Mouse (Mus musculus) forebrain, embryonic 12.5 days (tissue): Measurements from ENCODE around the gene Lamp1. TPM values are rescaled to one million over a fixed set of nuclear protein-coding genes. Genes with fewer than 3 reads are reported as not detected.

ENCODE experiments used
- ATAC-seq: fragments of 200-750 bp; cut with Nextera tagmentation; 2 replicates; pipeline ENCODE4 v1.8.0; 2017; ENCODE audit warnings: moderate TSS enrichment; ENCODE audit not compliant: low FRiP score
- H3K27ac ChIP-seq: fragments of 300-500 bp; sonication (generic); 2 replicates; pipeline ENCODE4 v1.5.1; 2016; ENCODE audit warnings: mild to moderate bottlenecking
- H3K27me3 ChIP-seq: fragments of 300-500 bp; sonication (generic); 2 replicates; pipeline ENCODE4 v1.6.1; 2016; ENCODE audit warnings: mild to moderate bottlenecking
- H3K36me3 ChIP-seq: fragments of 300-500 bp; sonication (generic); replicated peaks from 2 replicates; pipeline ENCODE4 v1.6.1; 2016; ENCODE audit warnings: mild to moderate bottlenecking
- H3K4me1 ChIP-seq: fragments of 300-500 bp; sonication (generic); 2 replicates; pipeline ENCODE4 v1.6.1; 2016
- H3K4me2 ChIP-seq: fragments of 300-500 bp; sonication (generic); 2 replicates; pipeline ENCODE4 v1.6.1; 2016; ENCODE audit warnings: mild to moderate bottlenecking, moderate library complexity
- H3K4me3 ChIP-seq: fragments of 300-500 bp; sonication (generic); replicated peaks from 2 replicates; pipeline ENCODE4 v1.5.1; 2016; ENCODE audit warnings: mild to moderate bottlenecking
- H3K9ac ChIP-seq: fragments of 300-500 bp; sonication (generic); 2 replicates; pipeline ENCODE4 v1.6.1; 2016; ENCODE audit warnings: mild to moderate bottlenecking
- H3K9me3 ChIP-seq: fragments of 300-500 bp; sonication (generic); 2 replicates; pipeline ENCODE4 v1.6.1; 2016
- WGBS: fragments of 180-500 bp; shearing (Covaris S2); methylation state at CpG from one replicate; pipeline ENCODE4 v1.1.7; 2016; 5-methylcytosine and 5-hydroxymethylcytosine counted together
- polyA plus RNA-seq: library from polyadenylated mRNA; unstranded; fragments of >200 nt; fragmentation: Nextera tagmentation; extraction: Ambion mirVana; gene quantifications from 2 replicates; pipeline ENCODE4 v1.2.1, GENCODE M21; 2016

Lamp1 gene
- polyA plus RNA-seq, 1 experiment from 2014 or later = 213 TPM

DNA sequence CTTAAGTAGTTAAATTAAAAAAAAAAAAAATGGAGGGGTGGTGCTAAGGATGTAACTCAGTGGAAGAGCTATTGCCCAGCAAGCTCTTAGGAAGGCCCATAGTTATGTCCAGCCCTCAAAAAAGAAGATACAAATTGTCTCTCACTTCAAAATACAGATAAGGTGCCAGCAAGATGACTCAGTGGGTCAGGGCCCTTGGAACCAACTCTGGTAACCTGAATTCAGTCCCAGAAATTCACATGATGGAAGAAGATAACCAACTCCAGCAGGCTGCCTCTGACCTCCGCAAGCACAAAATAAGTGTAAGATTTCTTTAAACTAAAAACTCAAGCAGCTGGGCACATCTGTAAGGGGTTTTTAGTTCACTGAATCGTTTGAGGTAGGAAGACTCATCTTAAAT is 10.5 kb upstream of the Lamp1 start:
- Histone ChIP-seq H3K4me1 (no peaks in the 10 kb centered on the region), H3K4me2 (no peak overlapping the region), H3K9ac (no peak overlapping the region), H3K27ac (no peak overlapping the region), H3K4me3 (no peak overlapping the region), H3K9me3 (no peaks in the 10 kb centered on the region), H3K27me3 (no peaks in the 10 kb centered on the region), H3K36me3 (peaks cover 54% of the 10 kb centered on the region)
- 90% methylated on average over 2 of the region's 2 CpGs for WGBS
- no peak for ATAC-seq

DNA sequence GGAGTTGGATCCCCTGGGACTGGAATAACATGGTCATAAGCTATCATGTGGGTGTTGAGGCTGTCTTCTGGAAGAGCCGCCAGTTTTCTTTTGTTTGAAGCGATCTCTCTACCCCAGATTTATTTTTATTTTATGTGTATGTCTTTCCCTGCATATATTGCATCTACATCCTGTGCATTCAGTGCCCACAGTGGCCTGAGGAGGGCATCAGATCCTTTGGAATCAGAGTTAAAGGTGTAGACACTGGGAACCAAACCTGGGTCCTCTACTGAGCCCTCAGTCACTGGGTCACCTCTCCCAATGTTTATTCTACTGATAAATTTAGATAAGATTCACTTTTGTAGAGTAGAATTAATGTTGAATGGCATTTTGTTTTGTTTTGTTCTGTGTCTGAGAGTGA is 9.7 kb upstream of the Lamp1 start:
- ATAC-seq = no peak
- peaks cover 50% of the 10 kb centered on the region for H3K36me3 ChIP-seq
- no peak overlapping the region for H3K4me3 ChIP-seq
- no peak overlapping the region for H3K4me2 ChIP-seq
- no peak overlapping the region for H3K9ac ChIP-seq
- WGBS = 96% methylated on average over 2 of the region's 2 CpGs
- no peaks in the 10 kb centered on the region for H3K9me3 ChIP-seq
- H3K27me3 ChIP-seq = no peaks in the 10 kb centered on the region
- H3K27ac ChIP-seq = no peak overlapping the region
- no peaks in the 10 kb centered on the region for H3K4me1 ChIP-seq

DNA sequence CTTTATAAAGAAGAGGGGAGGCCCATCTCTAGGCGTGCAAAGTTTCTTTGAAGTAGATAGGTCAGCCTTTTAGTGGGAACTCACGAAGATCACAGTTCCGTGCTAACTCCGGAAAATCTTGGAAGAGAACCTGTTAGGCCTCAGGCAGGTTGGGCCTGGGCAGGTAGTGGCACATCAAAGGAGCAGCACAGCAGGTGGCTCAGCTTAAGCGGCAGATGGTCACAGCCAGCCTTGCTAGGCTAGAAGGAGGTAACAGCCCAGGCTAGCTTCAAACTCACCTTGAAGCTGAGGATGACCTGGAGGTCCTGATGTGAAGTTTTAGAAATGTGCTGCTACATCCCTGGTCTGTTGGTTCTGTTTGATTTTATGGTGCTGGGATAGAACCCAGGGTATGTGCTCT is 9.1 kb upstream of the Lamp1 start:
- H3K4me1 ChIP-seq = no peaks in the 10 kb centered on the region
- no peak for ATAC-seq
- WGBS = 64% methylated on average over 5 of the region's 5 CpGs
- no peak overlapping the region for H3K4me2 ChIP-seq
- H3K27me3 ChIP-seq = no peaks in the 10 kb centered on the region
- H3K36me3 ChIP-seq = peaks cover 44% of the 10 kb centered on the region
- H3K9me3 ChIP-seq = no peaks in the 10 kb centered on the region
- H3K9ac ChIP-seq = no peak overlapping the region
- no peak overlapping the region for H3K4me3 ChIP-seq
- H3K27ac ChIP-seq = no peak overlapping the region

DNA sequence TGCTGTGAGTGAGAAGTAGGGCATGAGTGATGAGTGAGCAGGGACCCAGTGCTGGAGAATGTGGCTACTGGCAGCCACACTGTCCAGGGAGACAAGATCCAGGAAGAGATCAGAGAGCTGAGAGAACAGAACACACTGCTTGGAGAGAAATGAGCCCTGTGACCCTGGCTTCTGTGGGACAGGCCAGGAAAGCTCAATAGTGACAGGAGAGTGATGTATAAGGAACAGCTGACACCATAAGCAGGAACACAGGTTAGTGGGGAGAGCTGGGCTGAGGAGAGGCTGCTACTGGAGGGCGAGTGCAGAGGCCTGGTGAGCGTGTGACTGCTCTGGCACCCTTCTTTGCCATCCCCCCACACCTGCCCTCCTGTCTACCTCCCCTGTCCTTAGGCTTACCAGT is 8.0 kb upstream of the Lamp1 start:
- Histone ChIP-seq H3K27me3 (no peaks in the 10 kb centered on the region), H3K4me2 (no peak overlapping the region), H3K36me3 (peaks cover 33% of the 10 kb centered on the region), H3K9me3 (no peaks in the 10 kb centered on the region), H3K4me1 (no peaks in the 10 kb centered on the region), H3K4me3 (no peak overlapping the region), H3K27ac (no peak overlapping the region), H3K9ac (no peak overlapping the region)
- ATAC-seq = no peak
- 68% methylated on average over 2 of the region's 2 CpGs for WGBS

DNA sequence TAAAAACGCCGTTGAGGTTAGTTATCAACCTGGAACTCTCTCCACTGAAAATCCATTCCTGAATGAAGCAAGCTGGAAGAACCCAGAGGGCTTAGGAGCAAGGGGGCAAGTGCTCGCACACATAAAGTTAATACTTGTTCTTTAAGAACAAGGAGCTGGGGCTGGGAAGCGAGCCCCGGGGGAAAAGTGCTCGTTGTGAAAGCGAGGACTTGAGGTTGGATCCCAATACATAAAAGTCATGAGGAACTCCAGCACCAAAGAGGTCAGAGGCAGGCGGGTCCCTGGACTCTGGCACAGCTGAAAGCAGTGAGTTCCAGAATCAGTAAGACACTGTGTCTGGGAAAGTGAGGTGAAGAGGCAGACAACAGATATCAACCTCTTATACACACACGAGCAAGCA is 4.9 kb upstream of the Lamp1 start:
- no peak for ATAC-seq
- Histone ChIP-seq H3K9ac (no peak overlapping the region), H3K4me3 (no peak overlapping the region)

DNA sequence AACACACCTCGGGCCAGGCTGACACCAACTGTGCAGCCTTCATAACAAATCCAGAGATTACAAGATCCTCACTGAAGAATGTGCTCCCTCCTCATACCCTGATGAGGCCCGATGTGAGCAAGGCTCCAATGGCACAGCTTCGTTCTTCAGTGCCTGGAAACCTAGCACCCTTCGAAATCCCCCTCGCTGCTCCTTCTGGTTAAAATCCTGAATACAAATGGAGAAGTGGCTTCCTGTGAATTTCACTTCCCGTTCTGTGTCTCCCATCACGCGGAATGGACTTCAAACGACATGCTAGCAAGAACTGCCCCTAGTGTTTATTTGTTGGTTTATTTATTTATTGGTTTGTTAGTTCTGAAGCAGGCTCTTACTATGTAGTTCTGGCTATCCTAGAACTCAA is 3.6 kb upstream of the Lamp1 start:
- Histone ChIP-seq H3K4me2 (no peak overlapping the region), H3K9ac (no peak overlapping the region), H3K4me3 (no peak overlapping the region), H3K4me1 (peaks cover 11% of the 10 kb centered on the region), H3K9me3 (no peaks in the 10 kb centered on the region), H3K36me3 (peaks cover 3% of the 10 kb centered on the region; the same call in 1 of the 2 replicates), H3K27me3 (no peaks in the 10 kb centered on the region), H3K27ac (no peak overlapping the region)
- WGBS = 77% methylated on average over 9 of the region's 9 CpGs
- ATAC-seq = no peak

More for the DNA sequence above, 4.9 kb upstream of the Lamp1 start:
- Histone ChIP-seq H3K4me2 (no peak overlapping the region), H3K27me3 (no peaks in the 10 kb centered on the region), H3K36me3 (peaks cover 8% of the 10 kb centered on the region), H3K4me1 (0 out of 2 replicates have a peak, but pooled peaks cover 4% of the 10 kb centered on the region), H3K27ac (no peak overlapping the region), H3K9me3 (no peaks in the 10 kb centered on the region)
- WGBS = 85% methylated on average over 9 of the region's 9 CpGs

GRCm38 (mm10) chr8:13156327-13157097 is 2.4 kb upstream of the Lamp1 start:
- Histone ChIP-seq H3K4me2 (no peak overlapping the region), H3K4me1 (peaks cover 12% of the 10 kb centered on the region), H3K4me3 (no peak overlapping the region), H3K27me3 (no peaks in the 10 kb centered on the region), H3K36me3 (0 out of 2 replicates have a peak, but pooled peaks cover 3% of the 10 kb centered on the region), H3K9ac (no peak overlapping the region), H3K9me3 (no peaks in the 10 kb centered on the region), H3K27ac (no peak overlapping the region)
- ATAC-seq = no peak
- WGBS = 78% methylated on average over 12 of the region's 12 CpGs

GRCm38 (mm10) chr8:13159377-13159881 is 468 bp downstream of the Lamp1 start:
- Histone ChIP-seq H3K27ac (peak overlapping the region; percentile 65), H3K9ac (peak overlapping the region; percentile 96), H3K4me2 (peak overlapping the region; percentile 76), H3K36me3 (no peaks in the 10 kb centered on the region), H3K27me3 (no peaks in the 10 kb centered on the region), H3K4me3 (peak overlapping the region; percentile 93), H3K4me1 (peaks cover 12% of the 10 kb centered on the region), H3K9me3 (no peaks in the 10 kb centered on the region)
- ATAC-seq = peak; percentile 75
- WGBS = 2% methylated on average over 43 of the region's 49 CpGs

DNA sequence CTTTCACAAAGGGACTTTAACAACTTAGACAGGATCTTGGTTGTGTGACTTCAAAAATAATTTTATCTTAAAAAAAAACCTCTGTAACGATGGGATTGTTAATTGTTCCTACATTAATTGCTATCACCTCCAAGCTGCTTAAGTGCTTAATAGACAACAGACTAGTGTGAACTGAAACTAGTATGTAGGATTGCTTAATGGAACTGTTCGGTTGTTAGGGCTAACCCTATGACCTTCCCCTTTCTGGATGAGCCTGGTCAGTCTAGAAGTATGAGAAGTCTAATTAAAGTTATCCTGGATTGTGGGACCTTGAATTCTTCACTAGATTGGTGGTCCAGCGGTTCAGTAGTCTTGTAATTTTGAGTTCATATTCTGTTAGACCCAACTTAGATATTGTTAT is 1.7 kb downstream of the Lamp1 start:
- H3K4me2 ChIP-seq = peak overlapping the region; percentile 76
- no peaks in the 10 kb centered on the region for H3K27me3 ChIP-seq
- no peak for ATAC-seq
- H3K4me3 ChIP-seq = peak overlapping the region; percentile 93; the same call in 1 of the 2 replicates
- 0 out of 2 replicates have a peak, but pooled peaks cover 1% of the 10 kb centered on the region for H3K36me3 ChIP-seq
- H3K27ac ChIP-seq = no peak overlapping the region
- no peaks in the 10 kb centered on the region for H3K9me3 ChIP-seq
- 85% methylated on average over 3 of the region's 3 CpGs for WGBS
- peaks cover 12% of the 10 kb centered on the region for H3K4me1 ChIP-seq
- no peak overlapping the region for H3K9ac ChIP-seq

DNA sequence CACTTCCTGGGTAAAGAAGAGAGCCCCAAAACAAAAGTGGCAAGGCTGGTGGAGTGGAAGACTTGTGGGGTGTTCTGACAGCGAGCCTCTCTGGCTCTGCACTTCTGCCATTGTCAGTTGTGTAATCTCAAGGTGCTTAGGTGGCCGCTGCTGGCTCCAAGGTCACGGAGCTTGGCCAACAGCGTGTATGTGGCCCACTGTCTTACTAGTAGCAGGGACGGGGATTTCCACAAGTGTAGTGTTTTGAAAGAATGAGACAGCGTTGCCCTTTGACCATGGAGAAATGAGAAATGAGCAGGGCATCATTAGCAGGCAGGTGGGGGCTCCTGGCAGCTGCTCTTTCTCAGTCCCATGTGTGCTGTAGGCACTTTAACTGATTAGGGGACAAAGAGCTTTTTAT is 3.1 kb downstream of the Lamp1 start:
- Histone ChIP-seq H3K36me3 (0 out of 2 replicates have a peak, but pooled peaks cover 8% of the 10 kb centered on the region), H3K27ac (no peak overlapping the region), H3K9me3 (no peaks in the 10 kb centered on the region), H3K9ac (no peak overlapping the region), H3K4me2 (no peak overlapping the region), H3K27me3 (no peaks in the 10 kb centered on the region), H3K4me1 (peaks cover 12% of the 10 kb centered on the region), H3K4me3 (no peak overlapping the region)
- ATAC-seq = no peak
- WGBS = 82% methylated on average over 6 of the region's 6 CpGs

DNA sequence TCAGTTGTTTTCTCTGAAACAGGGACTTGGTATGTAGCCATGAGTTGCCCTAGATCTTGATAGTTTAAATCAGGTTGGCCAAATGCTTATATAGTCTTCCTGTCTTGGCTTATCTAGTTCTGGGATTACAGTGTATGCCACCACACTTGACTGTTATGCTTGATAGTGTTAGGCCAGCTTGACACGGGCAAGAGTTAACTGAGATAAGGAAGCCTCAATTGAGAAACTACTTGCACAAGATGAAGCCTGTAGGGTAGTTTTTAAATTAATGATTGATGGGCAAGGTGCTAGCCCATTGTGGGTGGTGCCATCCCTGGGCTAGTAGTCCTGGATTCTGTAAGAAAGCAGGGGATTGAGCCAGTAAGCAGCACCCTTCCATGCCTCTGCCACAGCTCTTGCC is 4.6 kb downstream of the Lamp1 start:
- no peak overlapping the region for H3K9ac ChIP-seq
- peaks cover 9% of the 10 kb centered on the region for H3K4me1 ChIP-seq
- no peaks in the 10 kb centered on the region for H3K9me3 ChIP-seq
- H3K27ac ChIP-seq = no peak overlapping the region
- peaks cover 23% of the 10 kb centered on the region for H3K36me3 ChIP-seq
- H3K4me3 ChIP-seq = no peak overlapping the region
- WGBS = 95% methylated on average over 1 of the region's 1 CpGs
- no peak overlapping the region for H3K4me2 ChIP-seq
- no peaks in the 10 kb centered on the region for H3K27me3 ChIP-seq
- no peak for ATAC-seq

GRCm38 (mm10) chr8:13164361-13164760 is 5.4 kb downstream of the Lamp1 start:
- Histone ChIP-seq H3K4me1 (peaks cover 8% of the 10 kb centered on the region), H3K4me3 (no peak overlapping the region), H3K27me3 (no peaks in the 10 kb centered on the region), H3K9ac (no peak overlapping the region), H3K36me3 (peaks cover 31% of the 10 kb centered on the region), H3K4me2 (no peak overlapping the region), H3K9me3 (no peaks in the 10 kb centered on the region), H3K27ac (no peak overlapping the region)
- WGBS = 91% methylated on average over 5 of the region's 5 CpGs
- no peak for ATAC-seq

GRCm38 (mm10) chr8:13170510-13170909 is 11.5 kb downstream of the Lamp1 start:
- no peaks in the 10 kb centered on the region for H3K9me3 ChIP-seq

More at GRCm38 (mm10) chr8:13170510-13170909, 11.5 kb downstream of the Lamp1 start:
- 71% methylated on average over 1 of the region's 1 CpGs for WGBS
- ATAC-seq = no peak
- Histone ChIP-seq H3K4me3 (no peak overlapping the region), H3K9ac (no peak overlapping the region), H3K27me3 (no peaks in the 10 kb centered on the region), H3K4me1 (no peaks in the 10 kb centered on the region), H3K4me2 (no peak overlapping the region), H3K27ac (no peak overlapping the region), H3K36me3 (peaks cover 90% of the 10 kb centered on the region)
